Mouse (Mus musculus): ENCODE results near the gene Taf10. TPM values are rescaled to one million over a fixed set of nuclear protein-coding genes. Genes with fewer than 3 reads are reported as not detected.
"Not testable (repeated sequence)": the region's sequence is repeated elsewhere in the genome, so short reads cannot be mapped to it uniquely, and the experiment has no call there.

Taf10 gene
- total RNA-seq, 2 experiments from 2014 or later = 112 to 120 TPM

DNA sequence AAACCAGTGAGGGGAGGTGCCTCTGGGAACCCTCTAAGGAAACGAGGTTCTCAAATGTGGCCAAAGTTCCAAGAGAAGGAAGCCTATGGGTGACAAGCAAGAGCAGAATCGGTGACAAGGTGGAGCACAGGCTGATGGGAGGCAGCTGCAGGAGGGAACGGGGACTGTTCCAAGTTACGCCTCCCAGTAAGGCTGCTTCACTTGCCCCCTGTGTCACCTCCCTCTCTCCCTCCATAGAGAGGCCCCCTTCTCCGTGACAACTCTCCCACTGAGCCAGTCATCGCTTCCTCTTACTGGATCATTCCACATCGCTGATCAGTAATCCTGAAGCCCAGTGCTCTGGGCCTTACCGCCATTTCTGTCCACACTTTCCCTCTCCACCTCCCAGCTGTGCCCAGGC, 30.5 kb upstream of the Taf10 start:
- no peak for TF ChIP-seq CTCF (conservative IDR thresholded peaks at IDR 0.05)
- no peak for DNase-seq (ENCODE audit: low spot score in 2 of 2)
- no peak overlapping the region for H3K27ac ChIP-seq
- H3K4me3 ChIP-seq = no peak overlapping the region

- no peak for TF ChIP-seq CTCF (conservative IDR thresholded peaks at IDR 0.05)
- DNase-seq (ENCODE audit: low spot score in 2 of 2) = no peak
- H3K27ac ChIP-seq = no peak overlapping the region
- H3K4me3 ChIP-seq = no peak overlapping the region
Measured at GRCm38 (mm10) chr7:105773041-105773440, 28.9 kb upstream of the Taf10 start.

- no peak for TF ChIP-seq CTCF (conservative IDR thresholded peaks at IDR 0.05)
- DNase-seq (ENCODE audit: low spot score in 2 of 2) = no peak
Measured at GRCm38 (mm10) chr7:105772331-105772730, 28.2 kb upstream of the Taf10 start.

DNA sequence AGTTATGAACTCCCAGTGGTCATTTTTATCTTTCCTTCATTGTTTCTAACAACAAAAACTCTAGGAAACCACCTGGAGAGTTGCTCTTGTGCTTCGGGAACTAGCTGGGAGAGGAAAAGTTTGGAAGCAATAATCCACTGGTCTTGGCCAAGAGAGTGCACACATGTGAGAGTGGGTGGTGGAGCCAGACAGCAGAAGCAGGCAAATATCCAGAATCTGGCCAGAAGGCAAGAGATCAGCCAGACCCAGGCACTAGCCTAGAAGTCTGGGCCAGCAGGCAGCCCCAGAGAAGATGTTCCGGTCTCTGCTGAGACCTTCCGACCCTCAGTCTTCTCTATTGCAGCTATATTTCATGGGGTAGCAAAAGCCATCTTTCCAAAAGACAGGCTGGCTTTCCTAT, 25.8 kb upstream of the Taf10 start:
- Histone ChIP-seq H3K4me3 (no peak overlapping the region), H3K27ac (no peak overlapping the region)
- no peak for TF ChIP-seq CTCF (conservative IDR thresholded peaks at IDR 0.05)
- DNase-seq (ENCODE audit: low spot score in 2 of 2) = no peak

More at GRCm38 (mm10) chr7:105772331-105772730, 28.2 kb upstream of the Taf10 start:
- H3K4me3 ChIP-seq = no peak overlapping the region
- H3K27ac ChIP-seq = no peak overlapping the region

DNA sequence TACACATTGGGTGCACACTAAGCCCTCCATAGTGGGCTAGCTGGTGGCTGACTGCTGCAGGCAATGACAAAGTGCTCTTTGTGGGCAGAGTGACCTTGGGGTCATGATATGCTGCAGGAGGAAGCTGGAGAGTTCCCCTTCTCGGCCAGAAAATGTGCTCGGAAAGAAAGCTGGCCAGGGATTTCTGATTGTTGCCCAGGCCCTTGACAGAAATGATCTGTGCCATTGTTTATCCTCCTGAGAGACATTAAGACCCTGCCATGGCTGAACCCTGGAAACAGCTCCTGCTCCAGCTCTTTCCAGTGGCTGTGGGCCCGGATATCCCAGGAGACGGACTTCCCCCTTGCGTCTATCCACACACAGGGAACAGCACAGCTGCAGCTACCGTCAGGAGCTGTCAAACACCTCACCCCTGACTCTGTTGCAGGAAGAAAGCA, 23.6 kb upstream of the Taf10 start:
- Histone ChIP-seq H3K27ac (peak overlapping the region; percentile 40; the same call in 1 of the 2 replicates), H3K4me3 (no peak overlapping the region)
- TF ChIP-seq CTCF (conservative IDR thresholded peaks at IDR 0.05) = no peak
- no peak for DNase-seq (ENCODE audit: low spot score in 2 of 2)

- no peak for DNase-seq (ENCODE audit: low spot score in 2 of 2)
- Histone ChIP-seq H3K4me3 (no peak overlapping the region), H3K27ac (no peak overlapping the region)
- no peak for TF ChIP-seq CTCF (conservative IDR thresholded peaks at IDR 0.05)
Measured at GRCm38 (mm10) chr7:105764331-105764730, 20.2 kb upstream of the Taf10 start.

DNA sequence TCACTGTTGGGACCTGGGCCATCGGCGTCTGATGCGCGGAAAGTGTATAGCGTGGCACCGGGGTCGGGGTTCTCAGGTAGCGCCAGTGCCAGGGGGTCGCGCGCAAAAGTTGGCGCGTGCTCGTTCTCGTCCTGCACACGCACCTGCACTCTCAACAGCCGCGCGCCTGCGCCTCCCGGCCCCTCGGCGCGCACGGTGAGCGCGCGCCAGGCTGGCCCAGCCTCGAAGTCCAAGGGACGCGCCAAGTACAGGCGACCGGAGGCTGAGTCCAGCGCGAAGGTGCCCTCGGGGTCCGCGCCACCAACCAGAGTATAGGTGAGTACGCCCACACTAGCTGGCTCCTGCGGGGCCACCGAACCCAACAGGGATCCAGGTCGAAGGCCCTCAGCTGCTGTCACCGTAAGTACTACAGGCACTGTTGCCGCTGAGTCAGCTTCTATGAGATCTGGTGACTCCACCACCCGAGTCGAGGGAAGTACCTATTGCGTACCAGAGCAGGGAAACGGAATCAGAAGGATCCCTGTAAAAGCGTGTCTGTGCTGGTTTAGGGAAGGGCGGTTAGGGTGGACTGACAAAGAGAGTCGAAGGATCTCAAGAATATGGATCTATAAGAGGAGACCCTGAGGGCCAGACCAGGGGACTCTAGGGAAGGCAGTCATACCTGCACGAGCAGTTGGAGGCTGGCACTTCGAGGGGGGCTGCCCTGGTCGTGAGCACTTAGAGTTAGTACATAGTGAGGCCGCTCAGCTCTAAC, 18.5 kb upstream of the Taf10 start:
- no peak overlapping the region for H3K27ac ChIP-seq
- DNase-seq (ENCODE audit: low spot score in 2 of 2) = no peak
- peak overlapping the region; percentile 48 for H3K4me3 ChIP-seq
- TF ChIP-seq CTCF (conservative IDR thresholded peaks at IDR 0.05) = no peak

GRCm38 (mm10) chr7:105761813-105762484, 17.8 kb upstream of the Taf10 start:
- no peak overlapping the region for H3K27ac ChIP-seq
- DNase-seq (ENCODE audit: low spot score in 2 of 2) = no peak
- peak overlapping the region; percentile 48 for H3K4me3 ChIP-seq

DNA sequence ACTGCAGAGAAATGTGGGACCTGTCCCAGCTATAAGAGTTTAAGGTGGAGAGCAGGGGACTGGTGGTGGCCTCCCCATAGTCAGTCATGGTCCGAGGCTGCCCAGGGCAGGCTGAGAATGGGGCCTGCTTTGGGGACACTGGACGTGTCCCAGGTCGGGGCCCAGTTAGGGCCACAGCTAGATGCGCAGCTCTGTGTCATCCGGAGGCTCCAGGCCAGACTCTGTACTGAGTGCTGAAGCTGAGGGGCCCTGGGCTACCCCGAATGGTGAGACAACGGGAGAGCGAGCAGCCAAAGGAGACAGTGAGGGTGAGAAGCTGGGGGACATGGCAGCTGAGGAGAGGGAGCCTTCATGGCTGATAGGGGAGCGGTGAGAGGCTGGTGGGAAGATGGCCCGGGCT, 9.1 kb upstream of the Taf10 start:
- no peak overlapping the region; the same call in 1 of the 2 replicates for H3K27ac ChIP-seq
- no peak overlapping the region for H3K4me3 ChIP-seq
- no peak for TF ChIP-seq CTCF (conservative IDR thresholded peaks at IDR 0.05)
- no peak for DNase-seq (ENCODE audit: low spot score in 2 of 2)

More at GRCm38 (mm10) chr7:105761813-105762484, 17.8 kb upstream of the Taf10 start:
- TF ChIP-seq CTCF (conservative IDR thresholded peaks at IDR 0.05) = no peak

DNA sequence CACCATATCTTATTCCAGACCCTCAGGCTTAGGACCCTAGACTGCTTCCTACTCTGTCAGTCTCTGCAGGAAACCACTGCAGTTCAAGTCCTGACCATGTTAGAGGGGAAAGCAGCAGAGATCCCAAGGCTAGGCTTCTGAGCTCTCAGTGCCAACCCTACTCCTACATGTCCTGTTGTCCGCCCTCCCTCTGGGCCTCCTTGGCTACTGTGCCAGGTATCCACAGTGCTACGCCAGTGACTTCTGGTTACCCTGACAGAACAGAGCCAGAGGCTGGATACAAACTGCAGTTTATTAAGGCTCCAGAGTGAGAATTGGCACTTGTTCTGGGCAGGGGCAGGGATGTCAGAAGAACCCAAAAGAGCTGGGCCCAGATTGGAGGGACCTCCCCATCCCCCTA, 8.6 kb upstream of the Taf10 start:
- peak; percentile 26; the same call in 1 of the 2 replicates for TF ChIP-seq CTCF (conservative IDR thresholded peaks at IDR 0.05)
- no peak for DNase-seq (ENCODE audit: low spot score in 2 of 2)
- no peak overlapping the region for H3K4me3 ChIP-seq
- peak overlapping the region; percentile 93 for H3K27ac ChIP-seq

DNA sequence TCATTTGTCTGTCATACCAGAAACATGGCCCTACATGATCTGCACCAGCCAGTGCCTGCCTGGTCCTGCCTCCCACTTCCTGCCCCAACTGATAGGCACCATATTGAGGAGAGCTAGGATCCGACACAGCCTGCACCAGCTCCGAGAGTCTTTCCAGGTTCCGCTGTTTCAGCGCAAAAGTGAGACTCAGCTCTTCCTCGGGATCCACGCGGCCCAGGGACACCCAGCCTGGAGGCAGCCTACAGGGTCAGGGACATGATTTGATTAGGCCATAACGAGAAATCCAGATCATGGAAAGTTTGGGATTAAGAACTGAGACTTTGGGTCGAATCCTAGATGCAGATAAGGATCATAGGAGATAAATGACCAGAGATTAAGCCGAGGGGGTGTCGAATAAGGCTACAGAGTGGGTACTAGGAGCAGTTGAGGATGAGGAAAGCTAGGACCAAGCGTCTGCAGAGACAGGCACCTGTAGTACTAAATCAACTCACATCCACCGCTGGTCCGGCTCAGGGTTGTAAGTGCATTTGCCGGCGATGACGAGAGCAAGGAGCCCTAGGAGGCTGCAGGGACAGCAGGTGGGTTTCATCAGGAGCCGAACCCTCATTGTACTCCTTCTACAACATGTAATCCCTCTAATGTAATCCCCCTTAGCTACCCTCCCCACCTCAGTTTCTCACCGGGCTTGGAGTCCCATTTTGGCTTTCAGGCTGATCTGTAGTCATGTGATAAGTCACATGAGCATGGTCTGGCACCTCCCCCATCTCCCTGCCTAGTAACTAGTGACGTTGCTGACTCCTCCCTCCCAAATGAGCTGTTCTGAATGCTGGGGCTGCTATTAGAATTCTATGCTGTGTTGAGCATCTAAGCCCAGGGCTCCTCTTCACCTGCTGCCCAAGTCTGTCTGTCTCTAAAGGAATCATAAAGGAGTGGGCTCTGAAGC, 7.6 kb upstream of the Taf10 start, which contains the start of gene Tpp1:
TSS of gene Tpp1 (minus strand) at position 745 of the 943 bp plus-strand sequence.
- no peak for TF ChIP-seq CTCF (conservative IDR thresholded peaks at IDR 0.05)
- H3K27ac ChIP-seq = peak within 1 kb of the TSS; percentile 93
- H3K4me3 ChIP-seq = peak within 1 kb of the TSS; percentile 86
- DNase-seq (ENCODE audit: low spot score in 2 of 2) = peak; percentile 94 to 97

- Histone ChIP-seq H3K4me3 (no peak overlapping the region), H3K27ac (no peak overlapping the region)
- peak in 1 of 2 experiments; percentile 4 for DNase-seq (ENCODE audit: low spot score in 2 of 2)
- no peak for TF ChIP-seq CTCF (conservative IDR thresholded peaks at IDR 0.05)
Measured at GRCm38 (mm10) chr7:105747776-105748175, 3.6 kb upstream of the Taf10 start.

DNA sequence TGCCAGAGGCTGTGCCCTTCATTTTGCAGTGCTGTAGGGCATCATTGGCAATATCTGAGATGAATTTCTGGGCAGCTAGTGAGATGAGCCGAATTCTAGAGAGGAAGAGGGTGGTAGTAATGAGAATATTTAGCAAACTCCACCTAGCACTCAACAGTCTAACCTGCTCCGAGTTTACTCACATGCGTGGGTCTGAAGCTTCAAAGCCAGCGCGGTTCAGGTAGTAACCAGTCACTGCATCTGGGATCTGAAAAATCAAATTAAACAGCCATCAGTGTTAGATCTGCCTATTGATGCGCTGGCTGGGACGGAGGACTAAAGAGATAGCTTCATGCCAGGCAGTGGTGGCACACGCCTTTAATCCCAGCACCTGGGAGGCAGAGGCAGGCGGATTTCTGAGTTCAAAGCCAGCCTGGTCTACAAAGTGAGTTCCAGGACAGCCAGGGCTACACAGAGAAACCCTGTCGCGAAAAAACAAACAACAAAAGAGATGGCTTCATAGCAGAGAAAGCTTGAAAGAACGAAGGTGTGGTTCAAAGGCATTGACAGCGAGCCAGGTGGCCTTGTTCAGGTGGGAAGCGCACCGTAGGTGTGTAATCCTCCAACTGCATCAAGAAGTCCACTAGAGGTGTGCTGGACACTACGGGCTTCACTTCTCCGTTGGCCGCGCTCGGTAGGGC, 775 bp downstream of the Taf10 start:
- H3K27ac ChIP-seq = peak overlapping the region; percentile 89

DNA sequence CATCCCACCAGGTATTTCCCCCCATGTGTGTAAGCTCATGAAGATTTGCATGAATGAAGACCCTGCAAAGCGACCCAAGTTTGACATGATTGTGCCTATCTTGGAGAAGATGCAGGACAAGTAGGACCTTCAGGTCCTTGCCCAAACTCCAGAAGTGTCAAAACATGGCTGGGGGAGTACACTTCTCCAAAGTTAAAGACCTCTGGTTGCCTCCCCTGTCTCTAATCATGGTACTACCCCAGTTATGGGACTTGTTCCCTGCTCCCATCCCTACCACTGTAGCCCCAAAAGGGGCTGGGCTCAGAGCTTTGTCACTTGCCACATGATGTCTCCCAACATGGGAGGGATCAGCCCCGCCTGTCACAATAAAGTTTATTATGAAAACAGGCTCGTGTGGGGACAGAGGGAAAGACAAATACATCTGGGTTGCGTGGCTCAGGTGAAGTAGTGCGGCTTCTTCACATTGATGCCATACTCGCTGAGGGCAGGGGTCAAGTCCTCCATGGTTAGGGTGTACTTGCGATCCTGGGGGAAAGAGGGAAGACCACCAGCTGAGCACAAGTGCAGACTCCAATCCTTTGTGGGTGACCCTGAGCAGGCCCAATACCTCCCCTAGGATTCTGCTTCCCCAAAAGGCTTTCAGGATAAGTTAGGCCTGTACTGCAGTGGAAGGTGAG, 1.5 kb downstream of the Taf10 start:
- H3K4me3 ChIP-seq; DNase-seq (ENCODE audit: low spot score in 2 of 2); H3K27ac ChIP-seq: not testable (repeated sequence)

More for the DNA sequence above, 775 bp downstream of the Taf10 start:
- not testable (repeated sequence) for DNase-seq (ENCODE audit: low spot score in 2 of 2)
- peak overlapping the region; percentile 83 for H3K4me3 ChIP-seq

Data from layer of hippocampus, adult 2 months (tissue).